Mouse (Mus musculus) kidney, adult 2 months (tissue): ENCODE data around the gene Tnk1.

ENCODE experiments used
- CTCF ChIP-seq: fragments of 200-500 bp; conservative IDR thresholded peaks from 2 replicates; pipeline ENCODE4 v1.5.1; 2011; ENCODE audit warnings: low read depth, mild to moderate bottlenecking, control low read depth, low read length, moderate library complexity, mixed read lengths; ENCODE audit not compliant: insufficient read depth, insufficient read length
- POLR2A ChIP-seq: fragments of 200-500 bp; IDR thresholded peaks from one replicate; pipeline ENCODE4 v1.6.1; 2011; ENCODE audit warnings: low read depth, low read length, control low read depth

DNA sequence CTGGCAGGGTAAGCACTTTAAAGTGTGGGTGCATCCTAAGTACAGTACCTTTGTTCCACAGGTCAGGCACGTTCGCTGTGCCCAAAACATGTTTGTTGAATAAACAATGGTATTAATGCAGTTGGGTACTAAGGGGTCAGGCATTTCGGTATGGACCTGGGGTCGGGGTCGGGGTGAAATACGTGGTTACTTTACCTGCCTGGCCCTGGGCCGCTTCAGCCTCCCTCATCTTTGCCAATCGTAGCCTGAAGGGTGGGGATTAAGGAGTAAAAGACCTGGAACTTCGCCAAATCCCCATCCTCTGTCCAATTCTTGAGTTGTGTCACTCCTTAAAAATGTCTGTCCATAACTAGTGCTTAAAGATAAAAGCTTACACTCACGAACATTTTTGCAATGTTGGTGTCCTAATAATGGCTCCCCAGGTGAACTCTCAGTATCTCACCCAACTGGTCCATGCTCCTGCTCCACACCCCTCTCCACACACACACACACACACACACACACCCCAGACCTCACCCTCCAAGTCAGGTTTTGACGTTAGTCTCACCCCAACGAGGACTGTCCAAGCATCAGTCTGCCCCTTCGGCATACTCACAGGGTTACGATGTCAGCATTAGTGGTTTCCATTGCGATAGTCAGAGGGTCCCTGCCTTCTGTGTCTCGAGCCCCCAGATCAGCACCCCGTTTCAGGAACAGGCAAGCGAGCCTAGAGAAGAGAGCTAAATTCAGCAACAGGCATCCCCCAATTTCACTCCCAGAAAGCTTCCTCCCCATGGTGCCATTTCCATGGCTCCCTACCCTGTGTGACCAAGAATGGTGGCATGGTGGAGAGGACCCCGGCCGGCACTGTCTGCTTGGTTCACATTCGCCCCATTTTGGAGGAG, 23.5 kb upstream of the Tnk1 start:
- TF ChIP-seq POLR2A (no peak), CTCF (no peak)
